Mouse (Mus musculus) neutrophil, adult 65 days (primary cell): ENCODE measurements around the gene Pdss2. TPM values are rescaled to one million over a fixed set of nuclear protein-coding genes. Genes with fewer than 3 reads are reported as not detected.

ENCODE experiments used
- total RNA-seq: library from RNA; stranded (reverse); gene quantifications from 2 replicates; pipeline ENCODE4 v1.2.4, GENCODE M21; 2023

Pdss2 gene
- 5.7 and 10.0 TPM in 2 replicates for total RNA-seq

GRCm38 (mm10) chr10:43220910-43221625 is at the start of gene Pdss2:
Pdss2 (plus strand) TSS chr10:43221486.

GRCm38 (mm10) chr10:43174326-43175155 is 46.7 kb upstream of the Pdss2 start, which contains the start of the genes Sobp and 9030612E09Rik:
Sobp (minus strand) TSS chr10:43174530.
9030612E09Rik (plus strand) TSS chr10:43174704.

GRCm38 (mm10) chr10:43478751-43479435 is 257.6 kb downstream of the Pdss2 start, which contains the start of gene Bend3:
Bend3 (plus strand) TSS chr10:43478831.

Other genes starting within 250 kb of the Pdss2 start
- gene Sobp, start 47.0 kb upstream of the Pdss2 start, total RNA-seq: not detected in 2 replicates
- gene 9030612E09Rik, start 46.8 kb upstream of the Pdss2 start, total RNA-seq: not detected in 2 replicates